Mouse (Mus musculus): ENCODE data around the gene Prrt2.

Prrt2 gene

DNA sequence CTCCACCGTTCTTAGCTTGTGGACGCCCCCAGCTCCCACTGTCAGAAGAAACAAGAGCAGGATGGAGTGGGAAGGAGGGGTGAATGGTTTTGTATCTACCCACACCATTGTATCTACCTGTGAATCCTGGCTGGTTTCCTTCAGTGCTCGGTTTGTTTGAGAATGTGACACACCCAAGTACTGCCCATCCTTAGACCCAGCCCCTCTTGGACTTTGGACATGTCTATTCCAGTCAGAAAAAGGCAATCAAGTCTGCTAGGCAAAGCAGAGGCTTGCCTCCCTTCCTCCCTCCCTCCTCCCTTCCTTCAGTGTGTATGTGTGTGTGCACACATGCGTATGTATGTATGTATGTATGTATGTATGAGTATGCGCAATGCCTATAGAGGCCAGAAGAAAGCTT lies 17.4 kb downstream of the Prrt2 start:
- no peak for DNase-seq (ENCODE audit: low read depth, low spot score)

DNA sequence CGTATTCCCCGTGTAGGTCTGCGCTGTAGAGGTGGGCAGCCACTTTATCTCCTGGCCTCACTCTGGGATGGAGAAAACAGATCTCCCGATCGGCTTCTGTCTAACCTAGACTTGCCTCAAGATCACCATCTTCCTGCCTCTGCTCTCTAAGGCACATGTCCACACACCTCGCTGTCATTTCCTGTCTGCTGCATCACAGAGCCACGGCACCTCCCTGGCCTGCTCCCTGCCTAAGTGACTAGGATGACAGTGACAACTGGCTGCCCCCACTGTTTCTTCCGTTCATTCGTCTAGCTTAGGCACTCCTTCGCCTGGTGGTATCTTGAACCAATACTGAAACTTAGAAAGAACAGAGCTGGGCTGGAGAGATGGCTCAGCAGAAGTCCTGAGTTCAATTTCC lies 21.4 kb downstream of the Prrt2 start:
- DNase-seq (ENCODE audit: low read depth, low spot score): no peak

DNA sequence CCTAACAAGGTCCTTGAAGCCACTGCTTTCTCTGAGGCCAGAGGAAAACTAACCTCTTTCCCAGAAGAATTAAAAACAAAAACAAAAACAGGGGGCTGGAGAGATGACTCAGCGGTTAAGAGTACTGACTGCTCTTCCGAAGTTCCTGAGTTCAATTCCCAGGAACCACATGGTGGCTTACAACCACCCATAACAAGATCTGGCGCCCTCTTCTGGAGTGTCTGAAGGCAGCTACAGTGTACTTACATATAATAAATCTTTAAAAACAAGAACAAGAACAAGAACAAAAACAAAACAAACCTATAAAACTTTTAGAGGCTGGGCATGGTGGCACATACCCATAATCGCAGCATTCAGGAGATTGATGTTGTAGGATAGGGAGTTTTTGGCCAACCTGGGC lies 24.6 kb downstream of the Prrt2 start:
- no peak for DNase-seq (ENCODE audit: low read depth, low spot score)

DNA sequence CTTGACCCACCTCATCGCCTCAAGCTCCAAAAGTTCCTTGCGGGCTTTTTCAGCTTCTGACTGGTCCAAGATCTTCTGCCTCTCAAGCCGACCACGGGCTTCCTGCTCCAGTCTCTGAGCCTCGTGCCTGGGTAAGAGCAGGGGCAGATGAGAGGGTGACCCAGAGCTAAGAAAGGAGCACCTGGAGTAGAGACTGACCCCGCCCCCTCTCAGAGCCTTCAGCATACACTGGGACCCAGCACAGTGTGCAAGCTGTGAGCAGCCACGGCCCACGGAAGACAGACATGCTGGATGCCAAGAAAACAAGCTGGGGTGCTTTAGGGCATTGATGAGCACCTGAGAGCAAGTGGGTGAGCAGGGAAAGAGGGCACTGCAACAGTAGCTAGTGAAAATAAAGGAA lies 32.2 kb downstream of the Prrt2 start:
- DNase-seq (ENCODE audit: low read depth, low spot score): no peak

DNA sequence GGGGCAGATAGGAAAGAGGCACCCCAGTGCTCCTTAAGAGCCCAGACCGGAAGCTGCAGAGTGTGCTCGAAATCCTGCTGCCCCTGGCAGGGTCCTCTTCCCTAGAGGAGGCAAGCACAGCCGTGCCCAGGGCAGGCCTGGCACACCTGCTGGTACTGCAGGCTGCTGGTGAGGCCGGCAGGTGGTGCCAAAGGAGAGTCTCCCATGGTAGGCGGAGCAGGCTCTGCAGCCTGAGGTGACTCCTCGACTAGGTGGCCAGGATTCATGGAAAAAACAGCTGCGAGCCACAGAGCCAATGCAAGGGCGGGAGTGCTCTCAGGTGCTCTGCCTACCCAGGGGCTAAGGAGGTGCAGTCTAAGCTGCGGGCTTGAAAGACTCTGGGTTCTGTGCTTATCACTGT lies 34.7 kb downstream of the Prrt2 start:
- DNase-seq (ENCODE audit: low read depth, low spot score): no peak

DNA sequence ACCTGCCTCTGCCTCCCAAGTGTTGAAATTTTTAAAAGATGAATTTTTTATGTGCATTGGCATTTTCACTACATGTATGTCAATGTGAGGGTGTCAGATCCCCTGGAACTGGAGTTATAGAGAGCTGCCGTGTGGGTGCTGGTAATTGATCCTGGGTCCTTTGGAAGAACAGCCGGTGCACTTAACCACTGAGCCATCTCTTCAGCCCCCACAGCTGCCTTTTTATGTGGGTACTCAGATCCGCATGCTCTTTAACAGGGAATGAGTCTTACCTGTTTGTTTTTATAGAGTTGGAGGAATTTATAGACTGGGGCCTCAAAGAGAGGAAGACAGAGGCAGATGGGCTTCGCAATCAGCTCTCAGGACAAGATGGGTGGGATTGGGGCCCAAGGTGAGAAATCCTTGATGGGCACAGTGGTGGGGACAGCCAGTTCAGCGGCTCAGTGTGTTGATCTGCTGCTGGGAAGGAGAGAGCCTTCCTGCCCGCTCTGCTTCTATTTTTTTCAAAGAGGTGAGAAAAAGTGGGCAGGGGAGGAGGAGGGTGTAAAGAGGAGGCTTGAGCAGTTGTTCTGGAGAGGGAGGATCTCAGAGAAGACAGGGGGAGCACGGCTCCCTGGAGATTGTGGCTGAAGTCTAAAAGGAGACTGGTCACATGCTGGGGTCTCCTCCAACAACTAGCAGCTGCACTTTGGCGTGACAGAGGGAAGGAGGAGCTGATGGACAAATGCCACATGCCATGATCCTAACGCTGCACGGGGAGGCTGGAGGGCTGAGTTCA lies 36.2 kb downstream of the Prrt2 start:
- no peak for DNase-seq (ENCODE audit: low read depth, low spot score)

DNA sequence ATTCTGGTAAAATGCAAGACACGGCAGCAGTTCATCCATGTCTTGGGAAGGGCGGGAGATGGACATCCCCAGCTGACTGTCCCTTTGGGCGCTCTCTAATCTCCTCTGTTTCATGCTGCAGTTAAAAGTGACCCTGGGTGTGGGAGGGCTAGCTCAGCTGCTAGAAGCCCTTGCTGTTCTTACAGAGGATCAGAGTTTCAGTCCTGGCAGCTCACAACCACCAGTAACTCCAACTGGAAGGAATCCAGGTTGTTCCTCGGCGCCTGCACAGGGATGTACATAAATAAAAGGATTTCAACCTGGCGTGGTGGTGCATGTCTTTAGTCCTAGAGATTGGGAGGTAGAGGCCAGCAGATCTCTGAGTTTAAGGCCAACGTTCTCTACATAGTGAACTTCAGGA lies 37.9 kb downstream of the Prrt2 start:
- no peak for DNase-seq (ENCODE audit: low read depth, low spot score)

DNA sequence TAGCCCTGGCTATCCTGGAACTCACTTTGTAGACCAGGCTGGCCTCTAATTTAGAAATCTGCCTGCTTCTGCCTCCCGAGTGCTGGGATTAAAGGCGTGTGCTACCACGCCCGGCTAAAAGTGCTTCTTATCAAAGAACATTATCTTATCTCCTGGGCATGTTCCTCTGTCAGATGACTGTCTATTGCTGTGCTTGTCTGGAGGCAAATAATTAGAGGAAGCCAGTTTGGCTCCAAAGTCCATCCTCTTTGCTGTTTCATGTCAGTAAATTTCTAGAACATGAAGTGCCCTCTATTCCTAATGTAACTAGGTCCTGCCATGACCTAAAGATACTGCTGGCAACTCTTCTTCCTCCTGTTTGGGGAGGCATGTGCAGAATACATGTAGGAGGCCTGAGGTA lies 39.0 kb downstream of the Prrt2 start:
- DNase-seq (ENCODE audit: low read depth, low spot score): no peak

DNA sequence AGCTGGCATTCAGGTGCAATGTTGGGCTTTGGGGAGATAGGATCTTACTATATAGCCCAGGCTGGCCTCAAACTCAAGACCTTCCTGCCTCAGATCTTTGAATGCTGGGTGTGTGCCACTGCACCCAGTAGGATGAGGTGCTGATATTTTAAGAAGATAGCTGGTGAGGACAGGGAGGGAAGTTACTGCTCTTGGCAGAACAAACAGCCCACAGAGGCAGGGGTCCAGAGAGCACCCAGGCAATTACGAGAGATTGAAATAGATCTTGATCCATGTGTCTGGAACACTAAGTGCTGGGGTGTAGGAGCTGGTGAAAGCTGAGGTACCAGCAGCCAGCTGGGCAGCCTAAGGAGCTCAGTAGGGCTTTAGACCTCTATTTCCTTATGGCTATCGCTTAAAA lies 39.4 kb downstream of the Prrt2 start:
- DNase-seq (ENCODE audit: low read depth, low spot score): no peak

DNA sequence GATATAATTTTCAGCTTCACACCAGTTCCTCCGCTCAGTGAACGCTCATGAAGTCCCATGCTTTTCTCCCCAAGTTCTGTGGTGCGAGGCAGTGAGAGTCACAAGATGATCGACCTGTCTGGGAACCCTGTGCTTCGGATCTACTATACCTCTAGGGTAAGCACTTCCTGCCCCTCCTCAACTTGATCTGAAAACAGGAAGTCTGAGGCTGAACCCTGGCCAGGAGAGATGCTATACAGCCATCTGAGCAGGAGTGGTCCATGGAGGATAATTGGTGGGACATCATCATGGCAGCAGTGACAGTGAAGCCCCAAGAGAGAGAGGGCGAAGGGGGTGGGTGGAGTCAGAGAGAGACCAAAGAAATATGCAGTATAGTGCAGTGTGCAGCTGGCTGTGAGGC lies 42.2 kb downstream of the Prrt2 start:
- no peak for DNase-seq (ENCODE audit: low read depth, low spot score)

DNA sequence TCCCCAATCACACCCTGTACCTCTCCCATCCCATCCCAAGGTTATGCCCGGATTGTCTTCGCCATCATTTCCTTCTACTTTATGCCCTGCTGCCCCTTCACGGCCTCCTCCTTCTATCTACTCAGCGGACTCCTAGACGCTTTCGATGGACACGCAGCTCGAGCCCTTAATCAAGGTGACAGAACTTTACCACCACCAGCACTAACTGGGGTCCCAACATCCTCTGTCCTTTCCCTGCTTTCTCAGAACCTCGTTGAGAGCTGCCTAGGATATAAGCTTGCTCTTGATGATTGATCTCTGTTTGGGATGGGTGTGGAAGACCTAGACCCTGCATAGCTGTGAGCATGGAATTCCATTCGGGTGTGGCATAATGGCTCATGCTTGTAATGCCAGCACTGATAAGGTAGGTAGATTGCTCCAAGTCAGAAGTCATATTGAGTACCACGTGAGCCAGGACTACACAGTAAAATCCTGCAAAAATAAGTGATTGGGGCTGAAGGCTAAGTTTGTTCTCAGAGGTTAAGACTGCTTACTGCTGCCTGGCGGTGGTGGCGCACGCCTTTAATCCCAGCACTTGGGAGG lies 44.0 kb downstream of the Prrt2 start:
- DNase-seq (ENCODE audit: low read depth, low spot score): no peak

DNA sequence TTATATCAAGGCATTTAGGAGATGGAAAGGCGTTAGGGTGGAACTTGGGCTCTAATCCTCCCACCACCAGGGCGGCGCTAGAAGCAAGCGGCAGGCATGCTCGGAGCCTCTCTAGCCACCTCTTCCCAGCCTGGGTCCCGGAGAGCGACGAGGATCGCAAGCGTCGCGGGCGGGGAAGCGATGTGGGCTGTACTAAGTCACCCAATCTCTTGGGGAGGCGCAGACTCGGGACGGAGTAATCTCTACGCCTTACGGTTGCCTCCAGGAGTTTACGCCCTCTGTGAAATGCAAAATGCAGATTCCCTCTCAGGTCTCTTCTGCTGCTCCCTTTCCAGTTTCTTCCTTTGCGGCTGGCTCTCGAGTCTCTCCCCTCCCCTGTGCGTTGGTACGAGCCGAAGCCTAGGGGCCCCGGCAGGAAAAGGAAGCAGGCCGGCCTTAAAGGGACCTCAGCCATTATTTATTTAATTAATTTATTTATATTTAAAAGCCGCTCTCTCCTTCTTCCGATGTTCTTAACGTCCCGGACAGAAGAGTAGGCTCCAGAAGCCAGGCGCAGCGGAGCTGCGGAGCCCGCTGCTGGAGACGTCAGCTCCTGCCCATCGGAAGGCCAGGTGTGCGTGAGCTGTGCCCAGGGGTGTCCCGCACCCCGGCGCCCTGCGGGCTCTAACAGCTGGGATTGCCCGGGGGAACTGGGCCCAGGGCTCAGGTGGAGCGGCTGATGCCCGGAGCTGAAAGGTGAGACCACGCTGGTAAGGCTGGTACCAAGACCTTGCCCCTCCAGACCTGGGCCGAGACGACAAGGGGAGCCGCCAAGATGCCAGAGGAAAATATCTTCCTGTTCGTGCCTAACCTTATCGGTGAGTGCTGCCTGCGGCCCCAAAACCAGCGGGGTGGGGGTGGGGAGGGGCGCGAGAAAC lies 44.8 kb downstream of the Prrt2 start, which contains the start of gene Cdiptos:
Gene Cdiptos, minus strand, starts transcription at position 149 of the 917 bp plus-strand sequence.
- peak; percentile 97 for DNase-seq (ENCODE audit: low read depth, low spot score)

DNA sequence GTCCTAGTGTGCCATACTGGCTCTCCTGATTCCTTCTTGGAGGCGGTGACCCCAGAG lies 45.3 kb downstream of the Prrt2 start, which contains the start of gene Cdipt:
Gene Cdipt, plus strand, starts transcription at position 22 of the 57 bp plus-strand sequence.
- DNase-seq (ENCODE audit: low read depth, low spot score): no peak

DNA sequence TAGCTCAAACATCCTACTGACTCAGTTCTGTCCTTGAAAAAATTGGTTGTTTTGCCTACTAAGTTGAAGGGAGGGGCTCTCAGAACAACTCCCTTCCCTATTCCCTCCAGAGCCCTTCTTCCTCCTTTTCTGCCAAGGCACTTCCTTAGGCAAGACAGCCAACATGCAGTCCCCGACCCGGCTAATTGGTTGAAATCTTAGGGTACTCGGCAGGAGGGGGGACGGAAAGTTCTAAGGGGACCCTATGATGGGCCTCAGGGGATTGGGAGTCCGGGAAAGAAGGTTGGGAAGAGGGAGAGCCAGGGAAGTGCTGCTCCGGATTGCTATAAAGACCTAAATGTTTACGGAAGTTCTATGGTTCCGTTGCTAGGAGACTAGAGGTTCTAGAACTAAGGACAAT lies 45.5 kb downstream of the Prrt2 start:
- no peak for DNase-seq (ENCODE audit: low read depth, low spot score)
